Mouse (Mus musculus) thymus, postnatal 0 days (tissue): ENCODE data around the gene Olfr67. TPM values are rescaled to one million over a fixed set of nuclear protein-coding genes. Genes with fewer than 3 reads are reported as not detected.
"Not testable (repeated sequence)": the region's sequence is repeated elsewhere in the genome, so short reads cannot be mapped to it uniquely, and the experiment has no call there.

Experiments used
- DNase-seq: peaks from one replicate; pipeline ENCODE4 v3.0.0-alpha.2; 2015; ENCODE audit warnings: low spot score
- polyA plus RNA-seq: library from polyadenylated mRNA; unstranded; fragments of >200 nt; fragmentation: Nextera tagmentation; extraction: Ambion mirVana; gene quantifications from 2 replicates; pipeline ENCODE4 v1.2.1, GENCODE M21; 2015

Olfr67 gene
- polyA plus RNA-seq, 1 experiment from 2014 or later, result not detected

DNA sequence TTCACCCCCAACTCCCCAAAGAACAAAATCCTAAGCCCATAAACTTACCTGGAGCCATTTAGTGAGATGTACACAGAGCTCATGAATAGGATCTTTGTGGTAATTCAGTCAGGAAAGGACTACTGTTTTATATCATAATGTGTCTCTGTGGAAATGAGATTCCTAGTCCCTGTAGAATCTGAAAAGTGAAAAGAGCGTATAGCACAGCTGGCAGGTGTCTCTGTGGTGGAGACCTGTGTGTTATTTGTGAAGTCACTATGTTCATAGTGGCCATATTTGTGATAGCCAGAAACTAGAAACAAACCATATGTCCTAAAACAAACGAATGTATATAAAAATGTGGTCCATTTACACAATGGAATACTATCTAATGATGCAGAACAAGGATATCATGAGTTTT is 20.1 kb downstream of the Olfr67 start, which contains the start of gene Olfr69:
Olfr69 (minus strand) TSS at position 101 of the 400 bp plus-strand sequence.
- DNase-seq, result no peak

DNA sequence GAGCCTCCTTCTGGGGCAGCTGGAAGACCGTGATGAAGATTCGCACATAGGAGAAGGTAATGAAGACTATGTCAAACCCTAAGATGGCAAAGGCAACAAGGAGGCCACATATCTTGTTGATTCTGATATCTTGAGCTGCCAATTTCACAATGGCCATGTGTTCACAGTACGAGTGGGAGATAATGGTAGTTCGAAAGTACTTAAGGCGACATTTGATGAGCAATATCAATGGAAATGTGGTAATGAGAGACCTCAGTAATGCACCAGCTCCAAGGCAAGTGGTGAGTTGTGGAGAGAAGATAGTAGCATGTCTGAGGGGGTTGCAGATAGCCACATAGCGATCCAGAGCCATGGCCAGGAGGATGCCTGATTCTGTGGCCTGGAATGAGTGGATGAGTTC is 23.9 kb downstream of the Olfr67 start:
- DNase-seq, result not testable (repeated sequence)

DNA sequence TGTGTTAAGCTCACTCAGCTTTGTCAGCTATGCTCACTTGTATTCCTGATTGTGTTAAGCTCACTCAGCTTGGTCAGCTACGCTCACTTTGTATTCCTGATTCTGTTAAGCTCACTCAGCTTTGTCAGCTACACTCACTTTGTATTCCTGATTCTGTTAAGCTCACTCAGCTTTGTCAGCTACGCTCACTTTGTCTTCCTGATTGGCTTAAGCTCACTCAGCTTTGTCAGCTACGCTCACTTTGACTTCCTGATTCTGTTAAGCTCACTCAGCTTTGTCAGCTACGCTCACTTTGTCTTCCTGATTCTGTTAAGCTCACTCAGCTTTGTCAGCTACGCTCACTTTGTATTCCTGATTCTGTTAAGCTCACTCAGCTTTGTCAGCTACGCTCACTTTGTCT is 29.4 kb downstream of the Olfr67 start:
- DNase-seq, result peak; percentile 22

DNA sequence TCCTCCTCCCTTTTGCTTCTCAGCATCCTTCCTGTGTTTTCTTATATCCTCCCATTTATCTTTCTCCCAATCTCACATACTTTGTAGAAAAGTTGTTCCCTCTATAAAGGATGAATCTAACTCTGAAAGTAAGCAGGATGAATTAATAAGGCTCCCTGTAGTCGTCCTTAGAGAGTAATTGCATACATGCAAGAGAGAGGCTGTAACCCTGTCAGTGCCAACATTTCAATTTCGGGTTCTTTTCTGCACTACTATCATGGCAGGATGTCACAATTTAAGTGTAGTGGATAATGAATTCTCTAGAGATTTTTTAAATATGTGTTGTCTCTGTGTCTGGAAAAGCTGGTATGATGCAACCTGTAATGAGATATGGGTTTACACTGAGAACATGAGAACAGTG is 34.4 kb downstream of the Olfr67 start, which contains the start of gene Olfr630:
Olfr630 (minus strand) TSS at position 101 of the 400 bp plus-strand sequence.
- DNase-seq, result no peak

DNA sequence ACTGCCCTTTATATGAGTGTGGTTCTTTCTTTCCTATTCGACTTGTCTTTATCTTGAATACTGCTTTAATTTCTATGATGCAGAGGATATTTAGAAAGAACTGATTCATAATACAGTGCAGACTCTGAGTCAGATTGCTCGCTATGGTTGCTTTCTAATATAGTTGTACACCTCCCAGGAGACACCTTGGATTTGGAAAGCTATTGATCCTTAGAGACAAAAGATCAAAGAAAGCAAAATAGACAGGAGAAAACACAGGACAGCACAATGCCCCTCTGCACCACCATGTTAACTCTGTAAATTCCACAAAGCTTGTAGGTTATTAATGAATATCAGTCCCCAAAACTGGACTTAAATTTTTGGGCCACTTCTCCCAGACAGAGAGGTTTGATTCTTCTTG is 46.8 kb downstream of the Olfr67 start, which contains the start of gene Olfr629:
Olfr629 (minus strand) TSS at position 101 of the 400 bp plus-strand sequence.
- no peak for DNase-seq

Other genes starting within 250 kb of the Olfr67 start
- not detected in 2 replicates for gene Olfr612, start 249.1 kb downstream of the Olfr67 start, polyA plus RNA-seq
- gene Olfr613, start 243.7 kb downstream of the Olfr67 start, polyA plus RNA-seq, result not detected in 2 replicates
- gene Olfr615, start 235.7 kb downstream of the Olfr67 start, polyA plus RNA-seq, result not detected in 2 replicates
- gene Olfr616, start 222.7 kb downstream of the Olfr67 start, polyA plus RNA-seq, result not detected in 2 replicates
- gene Olfr617, start 218.8 kb downstream of the Olfr67 start, polyA plus RNA-seq, result not detected in 2 replicates
- gene Olfr618, start 201.7 kb downstream of the Olfr67 start, polyA plus RNA-seq, result not detected in 2 replicates
- gene Olfr619, start 191.2 kb downstream of the Olfr67 start, polyA plus RNA-seq, result not detected in 2 replicates
- gene Olfr620, start 179.3 kb downstream of the Olfr67 start, polyA plus RNA-seq, result not detected in 2 replicates
- gene Olfr622, start 149.1 kb downstream of the Olfr67 start, polyA plus RNA-seq, result not detected in 2 replicates
- gene Olfr623, start 128.1 kb downstream of the Olfr67 start, polyA plus RNA-seq, result not detected in 2 replicates
- gene Olfr624, start 120.6 kb downstream of the Olfr67 start, polyA plus RNA-seq, result not detected in 2 replicates
- gene Olfr625-ps1, start 109.1 kb downstream of the Olfr67 start, polyA plus RNA-seq, result not detected in 2 replicates
- not detected in 2 replicates for gene Olfr243, start 77.2 kb downstream of the Olfr67 start, polyA plus RNA-seq
- not detected in 2 replicates for gene Olfr628, start 61.4 kb downstream of the Olfr67 start, polyA plus RNA-seq
- gene Olfr629, start 46.9 kb downstream of the Olfr67 start, polyA plus RNA-seq, result not detected in 2 replicates
- not detected in 2 replicates for gene Olfr630, start 34.5 kb downstream of the Olfr67 start, polyA plus RNA-seq
- not detected in 2 replicates for gene Olfr69, start 20.2 kb downstream of the Olfr67 start, polyA plus RNA-seq
- not detected in 2 replicates for gene Olfr68, start 12.1 kb downstream of the Olfr67 start, polyA plus RNA-seq
- gene Hbb-bt, start 22.2 kb upstream of the Olfr67 start, polyA plus RNA-seq, result 224 and 268 TPM in 2 replicates
- 1,063 and 1,204 TPM in 2 replicates for gene Hbb-bs, start 36.3 kb upstream of the Olfr67 start, polyA plus RNA-seq
- not detected in 2 replicates for gene Hbb-bh2, start 48.7 kb upstream of the Olfr67 start, polyA plus RNA-seq
- 0.88 and 1.3 TPM in 2 replicates for gene Hbb-bh1, start 51.3 kb upstream of the Olfr67 start, polyA plus RNA-seq
- 2.1 and 2.6 TPM in 2 replicates for gene Hbb-y, start 61.4 kb upstream of the Olfr67 start, polyA plus RNA-seq
- not detected in 2 replicates for gene Olfr66, start 94.4 kb upstream of the Olfr67 start, polyA plus RNA-seq
- gene Olfr64, start 102.7 kb upstream of the Olfr67 start, polyA plus RNA-seq, result not detected in 2 replicates
- gene Olfr65, start 111.7 kb upstream of the Olfr67 start, polyA plus RNA-seq, result not detected in 2 replicates
- gene Olfr631, start 137.0 kb upstream of the Olfr67 start, polyA plus RNA-seq, result not detected in 2 replicates
- gene Olfr632, start 142.5 kb upstream of the Olfr67 start, polyA plus RNA-seq, result not detected in 2 replicates
- gene Olfr633, start 152.6 kb upstream of the Olfr67 start, polyA plus RNA-seq, result not detected in 2 replicates
- gene Olfr635, start 179.3 kb upstream of the Olfr67 start, polyA plus RNA-seq, result not detected in 2 replicates
- gene Olfr638, start 206.9 kb upstream of the Olfr67 start, polyA plus RNA-seq, result not detected in 2 replicates
- 0.01 and 0.03 TPM in 2 replicates for gene Olfr639, start 225.5 kb upstream of the Olfr67 start, polyA plus RNA-seq
- gene Olfr640, start 233.8 kb upstream of the Olfr67 start, polyA plus RNA-seq, result not detected in 2 replicates
- gene Olfr641, start 243.6 kb upstream of the Olfr67 start, polyA plus RNA-seq, result not detected in 2 replicates